Mouse (Mus musculus) mammary gland, adult 2 months (tissue): ENCODE results near the gene Dmbx1. TPM values are rescaled to one million over a fixed set of nuclear protein-coding genes. Genes with fewer than 3 reads are reported as not detected.

Experiments
- polyA plus RNA-seq: library from polyadenylated mRNA; depleted of rRNA; stranded (reverse); fragments of >200 nt; gene quantifications from 2 replicates; pipeline ENCODE4 v1.2.3, GENCODE M21; 2012; ENCODE audit warnings: low replicate concordance; rRNA removed

The Dmbx1 gene
- polyA plus RNA-seq, result not detected in 2 replicates

DNA sequence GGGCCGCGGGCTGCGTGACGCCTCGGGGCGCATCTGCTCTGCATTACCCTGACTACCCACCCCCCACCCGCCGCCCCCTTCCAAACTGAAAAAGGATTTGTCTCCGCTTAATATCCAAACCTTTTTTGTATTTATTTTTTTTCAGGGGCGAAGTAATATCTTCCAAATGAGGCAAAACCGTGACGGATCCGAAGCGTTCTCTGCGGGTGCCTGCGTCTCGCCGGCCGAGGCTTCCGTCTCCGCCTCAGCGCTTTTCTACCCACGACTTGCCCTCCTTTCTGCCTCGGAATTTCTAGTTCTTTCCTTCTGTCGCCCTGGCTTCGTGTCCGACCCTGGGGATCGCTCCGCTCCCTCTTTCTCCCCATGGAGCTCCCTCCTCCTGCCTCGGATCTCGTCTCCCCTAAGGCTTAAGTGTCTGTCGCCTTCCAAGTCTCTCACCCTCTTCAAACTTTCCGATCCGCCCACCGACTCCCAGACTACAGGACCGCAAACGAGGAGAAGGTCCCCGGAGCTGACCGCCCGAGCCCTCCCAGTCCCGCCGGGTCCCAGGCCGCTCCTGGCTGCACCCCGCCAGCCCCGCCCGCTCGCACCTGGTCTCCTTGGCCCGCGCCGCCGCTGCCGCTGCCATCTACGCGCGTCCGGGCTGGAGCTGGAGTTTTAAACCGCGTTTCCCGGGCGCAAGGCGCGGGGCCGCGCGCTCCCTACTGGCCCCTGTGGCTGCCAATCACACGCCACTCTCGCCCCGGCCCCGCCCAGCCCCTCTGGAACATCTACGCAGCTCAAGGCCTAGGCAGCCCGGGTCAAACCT is at the start of gene Dmbx1:
TSS of gene Dmbx1 (minus strand) at position 632 of the 808 bp plus-strand sequence.

DNA sequence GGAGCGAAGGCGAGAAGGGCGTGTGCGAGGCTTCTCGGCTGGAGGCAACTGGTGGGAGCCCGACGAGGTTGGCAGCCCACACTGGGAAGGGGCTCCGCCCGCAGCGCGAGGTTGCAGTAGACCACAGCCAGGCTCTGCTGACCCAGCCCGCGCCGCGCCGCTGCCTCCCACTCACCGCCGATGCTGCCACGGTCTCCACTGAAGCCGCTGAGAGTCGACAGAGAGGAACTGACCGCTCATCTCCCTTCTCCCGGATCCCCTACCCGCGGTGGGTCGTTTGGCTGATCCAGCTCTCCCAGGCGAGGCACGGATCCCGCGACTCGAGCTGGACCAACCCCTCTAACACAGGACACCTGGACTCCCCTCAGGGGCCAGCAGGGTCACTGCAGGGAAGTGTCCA is 49.2 kb downstream of the Dmbx1 start, which contains the start of gene 6430628N08Rik:
TSS of gene 6430628N08Rik (plus strand) at position 113 of the 400 bp plus-strand sequence.

DNA sequence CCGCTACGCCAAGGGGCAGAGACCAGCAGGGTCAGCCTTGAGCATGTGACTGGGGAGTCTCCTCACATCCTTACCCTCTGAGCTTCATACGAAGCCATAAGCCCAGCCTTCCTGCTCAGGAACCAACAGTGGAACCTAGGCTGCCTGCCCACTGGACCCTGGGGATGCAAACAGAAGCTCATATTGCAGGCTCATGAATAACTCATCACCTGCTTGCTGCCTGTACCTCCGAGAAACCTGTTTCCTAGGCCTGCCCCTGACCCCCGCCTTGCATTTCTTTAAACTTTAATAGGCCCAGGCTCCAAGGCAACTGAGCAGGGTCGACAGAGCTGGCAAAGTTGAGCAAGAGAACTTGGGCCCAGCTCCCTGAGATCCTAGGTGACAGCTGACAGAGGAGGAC is 55.7 kb downstream of the Dmbx1 start, which contains the start of gene Kncn:
TSS of gene Kncn (plus strand) at position 379 of the 400 bp plus-strand sequence.

Other genes starting within 250 kb of the Dmbx1 start
- gene Efcab14, start 202.2 kb downstream of the Dmbx1 start, polyA plus RNA-seq, result 31.3 and 32.9 TPM in 2 replicates
- 0.57 TPM in 1 of 2 replicates, not detected in the other for gene Tex38, start 158.9 kb downstream of the Dmbx1 start, polyA plus RNA-seq
- gene Atpaf1, start 155.1 kb downstream of the Dmbx1 start, polyA plus RNA-seq, result 22.8 and 39.5 TPM in 2 replicates
- 24.5 and 44.3 TPM in 2 replicates for gene Mob3c, start 111.8 kb downstream of the Dmbx1 start, polyA plus RNA-seq
- 65.7 and 87.5 TPM in 2 replicates for gene Mknk1, start 100.7 kb downstream of the Dmbx1 start, polyA plus RNA-seq
- gene Kncn, start 55.5 kb downstream of the Dmbx1 start, polyA plus RNA-seq, result 0.07 TPM in 1 of 2 replicates, not detected in the other
- not detected in 2 replicates for gene 6430628N08Rik, start 49.3 kb downstream of the Dmbx1 start, polyA plus RNA-seq
- 20.3 and 35.2 TPM in 2 replicates for gene Faah, start 78.0 kb upstream of the Dmbx1 start, polyA plus RNA-seq
- 6.6 and 19.6 TPM in 2 replicates for gene Nsun4, start 114.0 kb upstream of the Dmbx1 start, polyA plus RNA-seq
- 77.8 and 327 TPM in 2 replicates for gene Uqcrh, start 135.1 kb upstream of the Dmbx1 start, polyA plus RNA-seq
- 73.6 and 93.1 TPM in 2 replicates for gene Lrrc41, start 135.3 kb upstream of the Dmbx1 start, polyA plus RNA-seq
- 0.68 and 1.6 TPM in 2 replicates for gene Rad54l, start 183.8 kb upstream of the Dmbx1 start, polyA plus RNA-seq
- gene Pomgnt1, start 183.9 kb upstream of the Dmbx1 start, polyA plus RNA-seq, result 40.6 and 57.5 TPM in 2 replicates
- gene Lurap1, start 211.4 kb upstream of the Dmbx1 start, polyA plus RNA-seq, result 4.2 and 9.8 TPM in 2 replicates
- 17.9 and 43.4 TPM in 2 replicates for gene Tspan1, start 227.7 kb upstream of the Dmbx1 start, polyA plus RNA-seq
- not detected in 2 replicates for gene 1700042G07Rik, start 233.4 kb upstream of the Dmbx1 start, polyA plus RNA-seq
- gene Gm49337, start 233.5 kb upstream of the Dmbx1 start, polyA plus RNA-seq, result not detected in 2 replicates